Mouse (Mus musculus): ENCODE data around the gene Mcf2l. TPM values are rescaled to one million over a fixed set of nuclear protein-coding genes. Genes with fewer than 3 reads are reported as not detected.
A peak's percentile ranks its signal among the peaks of the same experiment; 100 is the strongest.

Gene Mcf2l
- polyA plus RNA-seq, 1 experiment from 2014 or later = 11.5 TPM

- Histone ChIP-seq H3K4me3 (peak overlapping the region; percentile 59), H3K9me3 (replicated peaks) (no peaks in the 10 kb centered on the region), H3K36me3 (no peaks in the 10 kb centered on the region), H3K27me3 (replicated peaks) (peaks cover 35% of the 10 kb centered on the region), H3K27ac (ENCODE audit: poor library complexity, severe bottlenecking) (no peak overlapping the region), H3K4me1 (replicated peaks) (peaks cover 7% of the 10 kb centered on the region), H3K9ac (no peak overlapping the region; the same call in 1 of the 2 replicates), H3K4me2 (peak overlapping the region; percentile 94)
- ATAC-seq (ENCODE audit: insufficient number of reproducible peaks, low FRiP score) = no peak
- 70% methylated on average over 16 of the region's 16 CpGs for WGBS
These were observed 42.7 kb downstream of the Mcf2l start for GRCm38 (mm10) chr8:12916156-12916900.

GRCm38 (mm10) chr8:12917029-12917428 lies 43.4 kb downstream of the Mcf2l start:
- no peaks in the 10 kb centered on the region for H3K36me3 ChIP-seq
- H3K4me1 ChIP-seq (replicated peaks) = peaks cover 7% of the 10 kb centered on the region
- no peak overlapping the region for H3K9ac ChIP-seq
- WGBS = 74% methylated on average over 3 of the region's 3 CpGs
- H3K9me3 ChIP-seq (replicated peaks) = no peaks in the 10 kb centered on the region
- H3K27ac ChIP-seq (ENCODE audit: poor library complexity, severe bottlenecking) = no peak overlapping the region
- no peak for ATAC-seq (ENCODE audit: insufficient number of reproducible peaks, low FRiP score)
- no peak overlapping the region for H3K4me3 ChIP-seq
- peaks cover 35% of the 10 kb centered on the region for H3K27me3 ChIP-seq (replicated peaks)
- H3K4me2 ChIP-seq = no peak overlapping the region

GRCm38 (mm10) chr8:12917831-12918230 lies 44.2 kb downstream of the Mcf2l start:
- Histone ChIP-seq H3K4me3 (no peak overlapping the region), H3K27ac (ENCODE audit: poor library complexity, severe bottlenecking) (no peak overlapping the region), H3K9ac (no peak overlapping the region), H3K9me3 (replicated peaks) (no peaks in the 10 kb centered on the region), H3K36me3 (no peaks in the 10 kb centered on the region), H3K4me2 (no peak overlapping the region), H3K4me1 (replicated peaks) (peaks cover 7% of the 10 kb centered on the region), H3K27me3 (replicated peaks) (peaks cover 35% of the 10 kb centered on the region)
- no peak for ATAC-seq (ENCODE audit: insufficient number of reproducible peaks, low FRiP score)
- WGBS = 70% methylated on average over 4 of the region's 4 CpGs

- 70% methylated on average over 4 of the region's 4 CpGs for WGBS
- Histone ChIP-seq H3K27me3 (replicated peaks) (peaks cover 22% of the 10 kb centered on the region), H3K4me2 (no peak overlapping the region), H3K4me1 (replicated peaks) (peaks cover 1% of the 10 kb centered on the region), H3K9me3 (replicated peaks) (0 out of 2 replicates have a peak, but pooled peaks cover 7% of the 10 kb centered on the region), H3K36me3 (no peaks in the 10 kb centered on the region), H3K27ac (ENCODE audit: poor library complexity, severe bottlenecking) (no peak overlapping the region), H3K4me3 (no peak overlapping the region), H3K9ac (no peak overlapping the region)
- no peak for ATAC-seq (ENCODE audit: insufficient number of reproducible peaks, low FRiP score)
These were observed 47.0 kb downstream of the Mcf2l start for GRCm38 (mm10) chr8:12920599-12920998.

- no peak overlapping the region for H3K27ac ChIP-seq (ENCODE audit: poor library complexity, severe bottlenecking)
- no peak overlapping the region for H3K4me2 ChIP-seq
- H3K36me3 ChIP-seq = no peaks in the 10 kb centered on the region
- no peak overlapping the region for H3K9ac ChIP-seq
- 0 out of 2 replicates have a peak, but pooled peaks cover 7% of the 10 kb centered on the region for H3K9me3 ChIP-seq (replicated peaks)
- ATAC-seq (ENCODE audit: insufficient number of reproducible peaks, low FRiP score) = no peak
- H3K27me3 ChIP-seq (replicated peaks) = peaks cover 18% of the 10 kb centered on the region; the same call in 1 of the 2 replicates
- 81% methylated on average over 8 of the region's 8 CpGs for WGBS
- H3K4me3 ChIP-seq = no peak overlapping the region
- peaks cover 9% of the 10 kb centered on the region for H3K4me1 ChIP-seq (replicated peaks)
These were observed 51.4 kb downstream of the Mcf2l start for GRCm38 (mm10) chr8:12925051-12925450.

- no peak overlapping the region for H3K4me2 ChIP-seq
- H3K36me3 ChIP-seq = no peaks in the 10 kb centered on the region
- no peak overlapping the region for H3K4me3 ChIP-seq
- peaks cover 9% of the 10 kb centered on the region for H3K4me1 ChIP-seq (replicated peaks)
- no peak overlapping the region for H3K27ac ChIP-seq (ENCODE audit: poor library complexity, severe bottlenecking)
- H3K27me3 ChIP-seq (replicated peaks) = peaks cover 18% of the 10 kb centered on the region; the same call in 1 of the 2 replicates
- no peak overlapping the region for H3K9ac ChIP-seq
- peak; percentile 53 for ATAC-seq (ENCODE audit: insufficient number of reproducible peaks, low FRiP score)
- 0 out of 2 replicates have a peak, but pooled peaks cover 7% of the 10 kb centered on the region for H3K9me3 ChIP-seq (replicated peaks)
- 44% methylated on average over 13 of the region's 13 CpGs for WGBS
These were observed 52.4 kb downstream of the Mcf2l start for GRCm38 (mm10) chr8:12925941-12926381.

- H3K36me3 ChIP-seq = no peaks in the 10 kb centered on the region
- no peak overlapping the region for H3K4me3 ChIP-seq
- H3K9ac ChIP-seq = no peak overlapping the region
- H3K9me3 ChIP-seq (replicated peaks) = 0 out of 2 replicates have a peak, but pooled peaks cover 7% of the 10 kb centered on the region
- 58% methylated on average over 7 of the region's 7 CpGs for WGBS
- no peak overlapping the region for H3K4me2 ChIP-seq
- peak; percentile 46; the same call in 1 of the 2 replicates for ATAC-seq (ENCODE audit: insufficient number of reproducible peaks, low FRiP score)
- H3K27ac ChIP-seq (ENCODE audit: poor library complexity, severe bottlenecking) = no peak overlapping the region
- peaks cover 18% of the 10 kb centered on the region; the same call in 1 of the 2 replicates for H3K27me3 ChIP-seq (replicated peaks)
- peaks cover 9% of the 10 kb centered on the region for H3K4me1 ChIP-seq (replicated peaks)
These were observed 53.8 kb downstream of the Mcf2l start for GRCm38 (mm10) chr8:12927204-12927983.

GRCm38 (mm10) chr8:12928033-12928432 lies 54.4 kb downstream of the Mcf2l start:
- no peak overlapping the region for H3K4me3 ChIP-seq
- peaks cover 9% of the 10 kb centered on the region for H3K4me1 ChIP-seq (replicated peaks)
- 0 out of 2 replicates have a peak, but pooled peaks cover 7% of the 10 kb centered on the region for H3K9me3 ChIP-seq (replicated peaks)
- no peak for ATAC-seq (ENCODE audit: insufficient number of reproducible peaks, low FRiP score)
- H3K36me3 ChIP-seq = no peaks in the 10 kb centered on the region
- no peak overlapping the region for H3K27ac ChIP-seq (ENCODE audit: poor library complexity, severe bottlenecking)
- H3K9ac ChIP-seq = no peak overlapping the region
- 82% methylated on average over 8 of the region's 8 CpGs for WGBS
- H3K4me2 ChIP-seq = no peak overlapping the region
- peaks cover 18% of the 10 kb centered on the region; the same call in 1 of the 2 replicates for H3K27me3 ChIP-seq (replicated peaks)

- no peak overlapping the region for H3K27ac ChIP-seq (ENCODE audit: poor library complexity, severe bottlenecking)
- H3K9ac ChIP-seq = no peak overlapping the region
- no peak overlapping the region for H3K4me2 ChIP-seq
- H3K27me3 ChIP-seq (replicated peaks) = peaks cover 18% of the 10 kb centered on the region; the same call in 1 of the 2 replicates
- WGBS = 65% methylated on average over 5 of the region's 5 CpGs
- H3K36me3 ChIP-seq = no peaks in the 10 kb centered on the region
- H3K9me3 ChIP-seq (replicated peaks) = 0 out of 2 replicates have a peak, but pooled peaks cover 2% of the 10 kb centered on the region
- peaks cover 9% of the 10 kb centered on the region for H3K4me1 ChIP-seq (replicated peaks)
- ATAC-seq (ENCODE audit: insufficient number of reproducible peaks, low FRiP score) = no peak; the same call in 1 of the 2 replicates
- H3K4me3 ChIP-seq = no peak overlapping the region
These were observed 55.3 kb downstream of the Mcf2l start for GRCm38 (mm10) chr8:12928931-12929330.

GRCm38 (mm10) chr8:12930290-12930689 lies 56.7 kb downstream of the Mcf2l start:
- Histone ChIP-seq H3K9ac (no peak overlapping the region), H3K27ac (ENCODE audit: poor library complexity, severe bottlenecking) (no peak overlapping the region), H3K4me2 (no peak overlapping the region), H3K36me3 (no peaks in the 10 kb centered on the region), H3K4me1 (replicated peaks) (peaks cover 9% of the 10 kb centered on the region), H3K4me3 (no peak overlapping the region), H3K27me3 (replicated peaks) (peaks cover 12% of the 10 kb centered on the region; the same call in 1 of the 2 replicates), H3K9me3 (replicated peaks) (no peaks in the 10 kb centered on the region)
- 29% methylated on average over 5 of the region's 5 CpGs for WGBS
- no peak for ATAC-seq (ENCODE audit: insufficient number of reproducible peaks, low FRiP score)

- Histone ChIP-seq H3K27ac (ENCODE audit: poor library complexity, severe bottlenecking) (no peak overlapping the region), H3K4me3 (no peak overlapping the region), H3K36me3 (no peaks in the 10 kb centered on the region), H3K4me2 (no peak overlapping the region), H3K9me3 (replicated peaks) (no peaks in the 10 kb centered on the region), H3K27me3 (replicated peaks) (peaks cover 8% of the 10 kb centered on the region; the same call in 1 of the 2 replicates), H3K4me1 (replicated peaks) (no peaks in the 10 kb centered on the region), H3K9ac (no peak overlapping the region)
- no peak for ATAC-seq (ENCODE audit: insufficient number of reproducible peaks, low FRiP score)
- 66% methylated on average over 11 of the region's 11 CpGs for WGBS
These were observed 57.8 kb downstream of the Mcf2l start for GRCm38 (mm10) chr8:12931426-12931825.

All from heart, embryonic 12.5 days (tissue).